Mouse (Mus musculus) ES-Bruce4 (cell line): ENCODE measurements around the gene Ptges.

Source experiments
- CTCF ChIP-seq: IDR thresholded peaks from one replicate; pipeline ENCODE4 v1.8.1; 2011; ENCODE audit warnings: low read depth, low read length
- POLR2A ChIP-seq: IDR thresholded peaks from one replicate; pipeline ENCODE4 v1.8.1; 2011; ENCODE audit warnings: low read length; ENCODE audit not compliant: insufficient read depth

DNA sequence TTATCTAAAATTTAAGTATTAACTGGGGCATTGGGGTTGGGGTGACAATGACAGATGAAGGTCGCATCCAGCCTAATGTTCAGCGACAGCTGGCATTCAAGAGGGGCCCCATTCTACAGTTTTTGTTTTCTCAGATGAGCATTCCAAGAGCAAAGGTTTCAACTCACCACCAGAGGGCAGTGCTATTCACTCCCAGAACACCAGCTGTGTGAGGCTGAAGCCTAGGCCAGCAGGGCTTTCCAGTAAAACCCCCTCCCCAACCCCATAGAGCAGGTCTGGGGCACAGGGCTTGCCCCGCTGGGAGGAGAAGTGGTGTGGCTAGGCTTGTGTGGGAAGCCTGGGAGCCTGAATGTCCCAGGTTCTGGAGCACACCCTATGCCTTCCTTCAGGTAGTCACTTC is 38.7 kb downstream of the Ptges start:
- no peak for TF ChIP-seq POLR2A
- peak; percentile 67 for TF ChIP-seq CTCF
